Mouse (Mus musculus) olfactory bulb, adult 2 months (tissue): ENCODE results near the gene Ccdc62.

Experiments
- CTCF ChIP-seq: fragments of 200-500 bp; IDR thresholded peaks from 2 replicates; pipeline ENCODE4 v1.5.1; 2012; ENCODE audit warnings: low read depth, mild to moderate bottlenecking, low read length, moderate library complexity; ENCODE audit not compliant: insufficient read depth
- POLR2A ChIP-seq: fragments of 200-500 bp; IDR thresholded peaks from 2 replicates; pipeline ENCODE4 v1.6.1; 2012; ENCODE audit warnings: mild to moderate bottlenecking, low read depth, low read length, moderate library complexity; ENCODE audit not compliant: insufficient read depth

- TF ChIP-seq CTCF (no peak), POLR2A (no peak)
These were observed 34.1 kb upstream of the Ccdc62 start for GRCm38 (mm10) chr5:123896395-123896794.
